Mouse (Mus musculus): ENCODE results near the gene Rps27l. TPM values are rescaled to one million over a fixed set of nuclear protein-coding genes. Genes with fewer than 3 reads are reported as not detected.
"Not testable (repeated sequence)": the region's sequence is repeated elsewhere in the genome, so short reads cannot be mapped to it uniquely, and the experiment has no call there.

The Rps27l gene
- total RNA-seq (2021) (100 to 1,000 TPM; 252 to 306 TPM), polyA plus RNA-seq (2012; rRNA removed) (3.9 and 6.2 TPM in 2 replicates)
- long read RNA-seq, transcript Rps27l-201 (4 exons, 499 nt) = major isoform, 152 of 153 reads
- long read RNA-seq, partial matches to known transcripts = 1 of 153 reads
- long read RNA-seq, other reads (novel, unspliced or antisense) = 0 of 153 reads

DNA sequence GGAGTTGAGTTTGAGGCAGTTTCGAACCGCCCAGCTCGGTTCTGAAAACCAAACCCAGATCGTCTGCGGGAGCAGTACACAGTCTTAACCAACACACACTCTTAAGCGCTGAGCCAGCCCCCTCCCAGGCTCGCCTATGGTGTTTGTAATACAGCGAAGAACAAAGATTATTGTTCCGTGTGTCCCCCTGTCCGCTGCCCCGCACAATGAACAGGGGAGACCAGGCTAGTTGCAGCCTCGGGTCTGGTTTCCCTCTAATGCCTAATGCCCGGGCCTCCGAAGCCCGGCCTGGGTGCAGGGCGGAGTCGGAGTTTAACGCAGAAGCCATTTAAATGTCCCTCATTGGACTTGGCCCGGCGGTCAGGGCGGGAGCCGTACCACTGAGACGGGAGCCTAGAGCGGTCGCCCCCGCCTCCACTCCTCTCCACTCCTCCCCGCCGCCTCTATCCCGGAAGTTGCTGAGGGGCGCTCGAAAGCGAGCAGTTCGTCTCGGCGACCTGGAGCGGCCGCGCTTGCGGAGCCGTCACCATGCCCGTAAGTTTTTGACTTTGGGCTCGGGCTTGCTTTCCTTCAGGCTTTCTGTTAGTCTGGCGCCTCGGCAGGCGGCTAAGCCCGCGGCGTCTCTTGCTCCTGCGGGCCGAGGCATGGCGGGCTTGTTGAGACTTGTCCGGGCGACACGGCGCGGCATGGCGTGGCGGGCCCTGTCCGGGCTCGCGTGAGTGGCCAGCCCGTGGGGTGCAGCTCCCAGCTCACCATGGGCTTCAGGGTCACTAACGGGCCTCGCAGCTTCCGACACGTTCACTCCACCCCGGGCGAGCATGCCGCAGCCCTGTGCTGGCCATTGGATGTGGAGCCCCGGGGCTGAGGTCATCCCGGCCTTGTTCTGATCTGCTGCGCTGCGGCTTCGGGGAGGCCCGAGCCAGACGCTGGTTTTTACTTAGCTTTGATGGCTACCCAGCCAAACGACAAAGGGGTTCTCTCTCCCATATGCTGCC lies at the start of gene Rps27l:
Gene Rps27l, plus strand, starts transcription at position 440 of the 995 bp plus-strand sequence.
- DNase-seq = peak; percentile 97

DNA sequence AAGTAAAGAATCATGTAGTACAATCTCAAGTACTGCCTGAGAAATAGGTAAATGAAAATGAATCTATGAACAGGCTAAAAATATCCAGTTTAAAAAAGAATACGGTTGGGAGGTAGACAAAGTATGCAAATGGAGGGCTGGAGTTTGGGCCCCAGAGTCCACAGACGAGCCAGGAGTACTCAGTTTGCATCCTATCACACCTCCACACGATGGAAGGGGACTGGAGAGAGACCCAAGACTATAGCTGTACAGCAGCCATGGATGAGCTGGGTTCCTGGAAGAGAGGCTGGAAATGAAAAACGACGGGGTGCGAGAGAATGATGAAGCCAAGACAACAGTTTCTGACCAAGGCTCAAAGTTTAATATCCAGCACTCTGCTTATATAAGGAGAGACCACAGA lies 48.9 kb upstream of the Rps27l start:
- no peak for DNase-seq

DNA sequence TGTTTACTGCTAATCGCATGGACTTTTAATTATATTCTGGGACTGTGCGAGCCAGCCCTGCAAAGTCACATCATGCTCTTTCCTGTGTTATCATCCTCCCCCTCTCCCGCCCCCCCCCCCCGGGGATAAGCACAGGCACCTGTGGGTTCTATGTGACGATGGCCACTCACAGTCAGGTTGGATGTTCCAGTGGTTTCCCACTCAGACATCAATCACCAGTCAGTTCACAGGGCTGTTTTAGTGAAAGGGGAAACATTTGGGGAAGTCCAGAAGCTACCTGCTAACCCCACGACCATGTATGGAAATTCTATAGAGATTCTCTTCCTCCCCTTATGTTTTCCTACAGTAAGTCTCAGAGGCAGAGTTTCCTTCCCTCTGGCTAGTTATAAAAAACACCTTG lies 48.0 kb upstream of the Rps27l start:
- no peak for DNase-seq

DNA sequence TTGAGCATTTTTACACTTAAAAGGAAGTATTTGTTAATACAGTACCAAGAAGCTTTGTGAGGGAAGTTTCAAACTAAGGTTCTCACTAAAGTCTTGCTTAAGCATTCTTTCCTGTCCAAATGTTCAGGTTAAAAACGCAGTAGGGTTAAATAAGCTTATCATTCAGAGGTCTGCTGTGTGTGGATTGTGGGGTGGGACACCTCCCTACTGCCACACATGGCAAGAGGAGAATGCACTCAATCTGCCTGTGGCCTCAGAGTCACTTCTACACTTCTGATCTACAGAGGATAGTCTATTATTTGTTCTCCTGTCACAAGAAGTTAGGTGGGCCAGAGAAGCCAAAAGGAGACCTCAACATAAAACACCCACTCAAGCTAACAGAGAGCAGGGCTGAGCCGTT lies 46.8 kb upstream of the Rps27l start:
- DNase-seq = no peak

DNA sequence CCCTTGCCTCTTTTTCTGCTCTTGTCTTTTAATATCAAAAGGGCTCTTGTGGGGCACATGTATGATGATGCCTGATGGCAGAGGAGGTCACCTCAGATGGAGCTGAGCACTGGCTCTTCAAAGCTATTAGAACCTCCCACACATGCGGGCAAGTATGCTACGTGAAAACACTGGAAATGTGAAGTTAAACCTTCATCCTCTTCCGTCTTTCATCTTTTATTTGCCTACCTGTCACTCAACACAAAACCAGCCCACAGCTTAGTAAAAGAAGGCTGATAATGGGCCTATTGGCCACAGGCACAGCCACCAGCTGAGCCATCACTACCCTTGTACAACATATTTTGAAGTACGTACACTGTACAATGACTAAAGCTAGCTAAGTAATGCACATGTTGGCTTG lies 46.4 kb upstream of the Rps27l start:
- no peak for DNase-seq

DNA sequence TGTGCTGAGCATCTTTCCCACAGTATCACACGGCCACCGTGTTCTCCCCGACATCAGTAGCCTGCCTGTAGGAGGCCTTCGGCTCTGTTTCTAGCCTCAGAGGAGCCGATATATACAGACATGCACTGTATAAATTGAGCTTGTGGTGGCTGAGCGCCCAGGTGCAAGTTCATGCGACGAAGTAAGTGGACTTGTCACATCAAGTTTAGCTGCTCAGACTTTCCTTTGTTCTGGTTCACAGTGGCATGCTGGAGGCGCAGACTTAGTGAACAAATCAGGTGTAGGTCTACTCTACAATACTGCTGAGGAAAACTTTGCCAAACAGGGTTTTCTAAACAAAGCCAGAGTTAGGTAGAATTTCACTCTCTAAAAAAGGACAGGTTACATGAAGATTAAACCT lies 39.9 kb upstream of the Rps27l start:
- DNase-seq = no peak

DNA sequence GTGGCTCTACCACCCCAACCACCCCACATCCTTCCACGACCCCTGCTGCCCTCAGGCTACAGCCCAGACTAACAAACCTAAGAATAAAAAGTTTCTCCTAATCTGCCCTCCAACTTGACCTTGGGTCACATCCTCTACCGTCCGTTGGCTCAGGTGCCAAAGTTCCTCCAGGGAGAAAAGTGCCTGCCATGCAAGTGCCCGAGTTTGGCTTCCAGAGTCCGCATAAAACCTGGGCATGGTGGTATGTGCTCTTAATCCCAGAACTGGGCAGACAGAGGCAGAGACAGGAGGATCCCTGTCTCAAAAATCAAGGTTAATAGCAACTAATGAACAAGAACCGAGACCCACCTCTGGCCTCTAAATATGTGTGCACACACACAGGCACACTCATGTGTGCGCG lies 38.8 kb upstream of the Rps27l start:
- DNase-seq = no peak

DNA sequence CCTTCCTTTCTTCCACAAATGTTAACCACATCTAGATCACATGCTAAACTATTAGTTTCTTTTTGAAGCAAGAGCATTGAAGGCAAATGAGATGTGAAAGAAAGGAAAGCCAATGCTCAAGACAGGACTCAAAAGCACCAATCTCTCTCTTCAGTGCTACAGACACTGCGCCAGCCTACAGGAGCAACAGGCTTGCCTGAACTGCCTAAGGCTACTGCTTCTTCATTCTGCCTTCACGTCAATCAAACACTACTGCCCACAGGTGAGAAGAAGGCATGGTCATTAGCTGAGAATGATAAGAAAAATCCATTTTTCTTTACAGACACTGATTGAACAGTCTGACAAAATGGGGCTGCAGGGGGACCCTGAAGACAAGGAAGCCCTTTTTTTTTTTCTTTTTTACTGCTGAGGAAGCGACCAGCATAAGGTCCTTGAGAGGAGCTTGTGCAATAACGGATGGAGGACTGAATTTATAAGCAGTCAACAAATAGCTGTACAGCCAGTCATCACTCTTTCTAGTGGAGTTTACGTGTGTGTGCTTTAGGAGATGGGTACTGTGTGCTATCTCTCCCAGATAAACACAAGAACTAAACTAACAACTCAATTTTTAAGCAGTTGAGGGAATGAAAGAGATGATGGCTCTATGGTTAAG lies 38.0 kb upstream of the Rps27l start:
- no peak for DNase-seq

DNA sequence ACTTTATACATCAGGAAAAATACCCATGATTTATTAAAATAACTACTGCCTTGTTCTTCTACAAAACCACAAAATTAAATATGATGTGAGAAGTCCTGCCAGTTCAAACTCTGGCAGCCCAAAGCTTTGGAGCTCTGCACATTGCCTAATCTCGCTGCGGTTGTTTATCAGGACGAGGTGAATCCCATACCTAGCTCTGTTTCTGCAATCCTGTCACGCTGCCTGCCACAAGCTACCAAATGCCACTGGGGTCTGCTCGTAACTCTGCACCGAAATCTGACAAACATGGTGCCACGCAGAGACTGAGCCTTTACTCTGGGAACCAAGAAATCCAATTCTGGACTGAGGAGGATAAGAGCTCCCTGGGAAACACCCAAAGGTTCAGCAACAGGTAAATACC lies 36.0 kb upstream of the Rps27l start:
- no peak for DNase-seq

DNA sequence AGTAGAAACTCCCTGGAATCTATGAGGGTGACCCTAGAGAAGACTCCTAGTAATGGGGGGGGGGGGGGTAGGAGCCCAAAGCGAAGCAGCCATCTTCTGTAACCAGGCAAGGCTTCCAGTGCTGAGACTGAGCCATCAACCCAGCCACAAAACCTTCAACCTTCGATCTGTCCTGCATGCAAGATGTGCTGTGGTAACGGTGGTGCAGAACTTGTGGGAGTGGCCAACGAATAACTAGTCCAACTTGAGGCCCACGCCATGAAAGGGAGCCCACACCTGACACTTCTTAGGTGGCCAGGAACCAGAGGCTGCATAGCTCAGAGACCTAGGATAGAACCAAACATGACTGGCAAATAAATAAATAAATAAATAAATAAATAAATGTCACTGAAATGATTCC lies 35.2 kb upstream of the Rps27l start:
- DNase-seq = no peak

DNA sequence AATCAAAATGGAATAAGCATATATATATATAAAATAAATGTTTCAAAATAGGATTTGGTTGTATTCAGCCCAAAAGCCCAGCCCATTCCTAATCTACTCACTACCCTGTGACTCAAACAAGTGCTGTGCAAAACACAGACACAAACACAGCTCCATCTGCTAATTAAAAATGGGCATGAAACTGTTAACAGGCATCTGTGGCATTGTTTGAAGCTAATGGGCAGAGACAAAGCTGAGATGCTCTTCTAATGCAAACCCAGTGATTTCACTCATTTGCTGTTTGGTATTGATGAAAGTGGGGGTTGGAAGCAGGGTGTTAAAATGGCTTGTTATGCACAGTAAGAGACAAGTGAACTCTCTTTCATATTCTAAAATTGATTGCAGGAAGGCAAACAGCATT lies 33.6 kb upstream of the Rps27l start:
- DNase-seq = no peak

DNA sequence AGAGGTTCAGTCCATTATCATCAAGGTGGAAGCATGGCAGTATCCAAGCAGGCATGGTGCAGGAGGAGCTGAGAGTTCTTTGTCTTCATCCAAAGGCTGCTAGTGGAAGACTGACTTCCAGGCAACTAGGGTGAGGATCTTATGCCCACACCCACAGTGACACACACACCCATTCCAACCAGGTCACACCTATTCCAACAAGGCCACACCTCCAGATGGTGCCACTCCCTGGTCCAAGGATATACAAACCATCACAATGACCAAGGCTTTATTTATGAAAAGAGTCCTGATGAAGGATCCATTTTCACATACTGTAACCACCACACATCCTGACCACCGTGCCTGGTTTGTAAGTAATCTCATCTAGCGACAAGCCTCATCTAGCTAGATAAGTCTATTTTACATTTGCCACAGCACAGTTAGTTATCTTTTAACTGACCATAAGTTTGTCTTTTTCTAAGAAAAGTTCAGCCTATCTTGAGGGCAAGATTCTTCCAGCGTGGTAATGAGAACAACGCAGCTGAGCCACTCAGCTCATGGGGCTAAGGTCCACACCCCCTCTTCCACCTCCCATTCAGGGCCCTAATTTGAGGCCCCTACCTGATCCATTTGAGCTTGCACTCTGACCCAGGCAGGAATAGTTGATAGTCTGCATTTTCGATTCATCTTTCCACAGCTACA lies 32.5 kb upstream of the Rps27l start:
- DNase-seq = not testable (repeated sequence)

DNA sequence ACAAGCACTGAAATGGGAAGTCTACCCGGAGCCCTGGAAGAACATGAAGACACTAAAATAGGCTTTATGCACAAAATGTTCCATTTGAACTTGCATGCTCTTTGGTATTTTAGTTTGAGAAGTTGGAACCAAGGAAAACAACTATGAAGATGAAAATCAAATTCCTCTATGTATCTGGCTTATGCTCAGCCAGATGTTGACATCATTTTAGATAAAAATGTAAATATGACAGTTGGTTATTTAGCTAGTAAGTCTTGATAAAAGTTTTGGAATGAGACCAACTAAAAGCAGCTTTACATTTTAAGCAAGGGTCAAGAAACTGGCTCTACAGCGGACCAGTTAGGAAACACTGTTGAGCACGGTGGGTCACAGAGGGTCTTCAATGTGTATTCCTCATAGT lies 31.3 kb upstream of the Rps27l start:
- no peak for DNase-seq

DNA sequence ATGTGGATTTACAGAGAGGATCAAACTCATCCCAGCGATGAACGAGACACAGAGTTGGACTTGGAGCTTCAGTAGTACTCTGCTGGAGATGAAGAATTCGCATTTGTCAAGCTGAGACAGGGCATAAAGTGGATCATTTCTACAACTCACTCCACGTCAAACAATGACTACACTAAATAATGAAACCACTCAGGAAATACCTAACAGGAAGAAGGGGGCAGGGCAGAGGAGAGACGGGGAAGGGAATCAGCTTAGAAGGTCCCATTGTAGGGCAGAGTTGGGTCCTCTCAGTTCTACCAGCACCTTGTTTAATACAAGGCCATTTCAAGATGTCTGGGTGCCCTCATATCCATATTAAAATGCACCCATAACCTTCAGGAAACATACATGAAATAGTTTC lies 30.5 kb upstream of the Rps27l start:
- DNase-seq = no peak

DNA sequence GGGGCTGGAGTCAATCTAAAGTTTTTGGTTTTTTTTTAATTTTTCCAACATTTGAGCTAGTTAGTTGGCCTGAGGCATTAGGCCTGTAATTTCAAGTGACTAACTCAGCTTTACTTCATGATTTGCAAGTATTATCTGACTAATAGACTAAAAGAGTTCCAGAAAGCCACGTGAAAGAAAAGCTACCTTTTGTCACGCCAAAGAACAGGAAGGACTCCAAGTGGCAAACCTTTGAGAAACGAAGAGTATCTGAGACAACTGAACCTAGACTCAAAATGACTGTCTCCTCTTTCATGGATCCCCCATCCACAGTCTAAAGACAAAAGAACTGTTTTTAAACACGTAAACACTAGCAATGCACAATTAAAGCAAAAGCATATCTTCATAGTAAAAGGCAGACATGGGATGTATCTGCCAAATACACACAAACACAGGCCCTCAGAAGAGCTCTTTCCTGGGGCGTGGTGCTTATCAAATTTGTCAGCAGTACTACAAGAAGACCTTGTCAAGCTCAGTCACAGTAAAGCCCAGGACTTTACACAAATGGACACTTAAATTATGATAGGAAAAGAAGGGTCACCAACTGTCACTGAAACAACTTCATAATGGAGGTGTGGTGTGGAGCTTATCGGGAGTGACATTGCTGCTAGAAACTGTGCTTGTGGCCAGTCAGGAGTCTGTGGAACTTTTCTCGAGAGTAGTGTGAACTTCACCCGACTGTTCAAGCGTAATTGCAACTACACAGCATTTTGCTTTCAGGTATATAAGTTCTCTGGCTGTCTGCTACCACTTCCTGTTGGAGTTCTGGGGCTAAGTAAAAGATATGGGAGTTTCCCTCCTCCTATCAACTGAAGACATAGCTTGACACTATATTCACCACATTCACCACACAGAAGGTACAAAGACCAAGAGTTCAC lies 29.8 kb upstream of the Rps27l start:
- no peak for DNase-seq

DNA sequence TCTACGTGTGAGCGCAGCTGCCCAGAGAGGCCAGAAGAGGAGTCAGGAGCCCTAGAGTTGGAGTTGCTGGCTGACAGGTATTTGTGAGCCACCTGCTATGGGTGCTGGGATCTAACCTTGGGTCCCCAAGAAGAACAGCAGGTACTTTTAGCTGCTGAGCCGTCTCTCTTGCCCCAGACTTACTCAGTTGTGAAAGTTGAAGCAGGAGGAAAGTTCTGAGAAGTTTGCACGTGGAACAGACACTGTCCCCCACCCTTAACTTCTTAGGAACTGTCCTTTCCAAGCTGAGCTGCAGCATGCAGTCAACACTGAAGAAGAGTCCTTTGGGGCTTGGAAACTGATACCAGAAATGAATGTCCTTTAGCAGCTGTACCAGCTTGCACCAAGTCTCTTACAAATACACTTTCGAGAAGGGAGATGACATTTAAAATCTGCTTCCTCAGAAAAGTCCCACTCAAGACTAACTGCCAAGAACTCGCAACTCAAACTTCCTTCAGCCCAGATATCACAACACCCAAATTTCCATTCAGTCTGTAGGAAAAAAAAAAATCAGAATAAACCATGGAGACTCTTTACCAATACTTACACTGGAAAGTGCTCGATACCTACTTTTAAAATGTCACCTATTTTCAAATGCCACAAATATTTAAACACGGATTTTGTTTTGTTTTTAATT lies 28.5 kb upstream of the Rps27l start:
- DNase-seq = no peak

DNA sequence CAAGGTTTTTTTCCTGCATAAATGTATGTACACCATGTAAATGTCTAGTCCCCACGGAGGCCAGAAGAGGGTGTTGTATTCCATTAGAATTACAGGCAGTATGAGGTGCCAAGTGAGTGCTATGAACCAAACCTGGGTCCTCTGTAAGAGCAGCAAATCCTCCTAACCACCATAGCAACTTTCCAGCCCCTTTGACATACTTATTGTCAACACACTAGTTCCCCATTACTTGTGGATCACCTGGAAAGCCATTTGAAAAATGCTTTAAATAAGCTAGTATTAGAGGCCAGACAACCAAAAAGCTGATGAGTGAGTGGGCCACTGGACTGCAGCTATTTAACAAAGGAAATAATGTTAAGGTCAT lies 28.0 kb upstream of the Rps27l start:
- no peak for DNase-seq

DNA sequence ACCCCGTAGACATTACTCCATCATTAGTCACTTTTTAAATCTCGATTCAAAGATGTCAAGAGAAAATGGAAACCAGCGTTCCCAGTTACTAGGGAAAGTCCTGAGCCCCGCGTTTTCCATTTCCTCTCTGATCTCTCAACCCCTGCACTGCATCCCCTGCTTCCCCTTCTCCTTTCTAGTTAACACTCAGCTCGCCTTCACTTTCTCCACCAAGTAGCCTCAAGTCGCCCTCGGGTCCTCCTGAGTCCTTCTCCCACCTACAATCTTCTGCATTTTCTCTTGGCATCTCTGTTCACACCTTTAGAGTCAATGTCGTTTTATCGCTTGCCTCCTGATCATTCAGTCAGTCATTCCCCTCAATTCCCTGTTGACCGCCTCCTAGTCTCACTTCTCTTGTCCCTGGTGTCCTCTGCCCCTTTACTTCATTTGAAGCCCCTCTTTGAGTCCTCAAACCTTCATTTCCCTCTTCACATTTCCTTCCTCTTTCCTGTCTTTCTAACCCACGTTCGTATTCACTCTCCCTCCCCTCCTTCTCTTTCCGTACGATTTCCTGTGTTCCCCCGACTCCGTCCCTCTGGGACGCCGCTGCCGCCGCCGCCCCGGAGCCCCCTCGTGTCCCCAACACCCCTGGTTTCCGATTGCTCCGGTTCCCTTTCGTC lies 27.1 kb upstream of the Rps27l start:
- DNase-seq = peak; percentile 24

DNA sequence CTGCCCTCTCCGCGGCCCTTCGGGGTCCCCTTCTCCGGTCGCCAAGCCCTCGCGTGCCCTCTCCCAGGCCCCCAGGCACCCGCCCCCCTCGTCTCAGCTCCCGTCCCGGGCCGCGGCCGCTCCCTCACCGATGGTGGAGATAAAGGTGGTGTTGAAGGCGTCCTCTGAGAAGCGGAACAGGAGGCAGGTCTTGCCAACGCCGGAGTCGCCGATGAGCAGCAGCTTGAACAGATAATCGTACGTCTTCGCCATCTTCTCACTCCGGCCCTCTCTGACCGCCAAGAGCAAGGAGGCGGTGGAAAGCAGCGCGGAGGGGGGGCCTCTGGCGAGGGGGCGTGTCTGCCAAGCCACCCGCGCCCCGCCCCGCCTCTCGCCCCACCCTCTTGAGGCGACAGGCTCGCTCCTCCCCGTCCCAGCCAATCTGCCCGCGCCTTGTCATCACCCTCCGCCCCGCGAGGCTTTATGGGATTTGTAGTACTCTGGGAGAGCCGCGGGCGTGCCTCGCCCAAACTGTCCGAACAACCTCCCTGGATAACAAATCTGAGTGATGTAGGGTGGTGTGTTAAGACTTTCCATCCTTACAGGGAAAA lies 26.4 kb upstream of the Rps27l start, which contains the start of gene Rab8b:
Gene Rab8b, minus strand, starts transcription at position 306 of the 590 bp plus-strand sequence.
- peak; percentile 98 for DNase-seq

DNA sequence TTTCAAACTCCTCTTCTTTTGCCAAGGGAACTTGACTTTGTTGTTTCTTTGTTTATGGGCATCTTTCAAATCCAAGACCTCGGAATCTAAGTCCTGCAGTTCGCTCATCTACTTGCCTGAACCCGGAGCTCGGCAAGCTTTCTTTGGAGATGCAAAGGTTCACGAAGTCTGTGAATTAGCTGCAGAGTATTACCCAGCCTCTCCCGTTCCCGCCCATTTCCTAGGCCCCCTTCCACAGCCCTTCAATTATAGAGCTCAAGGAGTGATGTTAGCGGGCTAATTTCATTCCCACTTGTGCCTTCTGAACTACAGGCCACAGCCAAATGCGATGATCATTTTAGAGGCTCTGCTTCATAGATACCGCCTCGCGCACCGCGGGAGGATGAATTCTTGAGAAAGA lies 25.9 kb upstream of the Rps27l start:
- no peak for DNase-seq
